Mouse (Mus musculus) c-Kit-positive CD71-negative TER-119-negative erythroid progenitor cells, embryonic 14.5 days (primary cell): Measurements from ENCODE around the gene Maz.

ENCODE experiments used
- DNase-seq: peaks from one replicate; pipeline ENCODE4 v3.0.0-alpha.2; 2013; ENCODE audit warnings: low read depth

The Maz gene

DNA sequence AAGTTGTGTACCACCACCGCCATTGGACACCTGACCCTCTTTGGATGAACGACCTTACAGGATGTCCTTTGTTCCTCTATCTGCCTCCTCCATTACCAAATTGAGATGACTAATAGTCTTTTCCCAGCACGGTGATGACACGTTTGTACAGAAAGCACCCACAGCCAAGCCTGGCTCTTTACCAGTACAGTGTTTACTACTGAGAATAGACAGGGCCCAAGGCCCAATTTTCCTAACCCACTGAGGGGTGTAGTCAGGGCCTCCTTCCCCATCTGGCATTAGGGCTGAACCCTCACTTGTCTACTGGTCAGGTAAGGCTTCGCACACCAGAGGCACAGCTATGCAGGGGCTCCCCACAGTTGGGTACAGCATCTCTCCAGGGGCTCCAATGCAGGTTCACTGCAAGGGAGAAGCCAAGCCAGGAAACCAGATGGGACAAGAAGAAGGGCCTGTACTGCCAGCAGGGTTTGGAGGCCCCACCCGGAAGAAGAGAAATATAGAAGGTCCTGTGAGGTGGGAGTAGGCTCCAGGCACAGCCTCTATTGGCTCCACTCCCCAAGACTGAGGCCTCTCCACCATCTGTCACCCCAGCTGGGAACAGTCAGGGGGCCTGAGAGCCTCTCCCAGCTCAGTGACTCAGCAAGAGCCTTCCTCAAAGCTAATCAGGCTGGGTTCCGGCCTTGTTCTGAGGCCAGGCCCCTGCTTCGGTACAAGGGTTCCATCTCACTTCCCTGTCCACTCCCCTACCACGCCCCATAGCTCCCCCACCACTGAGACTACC is 18.4 kb downstream of the Maz start:
- DNase-seq: peak; percentile 69

DNA sequence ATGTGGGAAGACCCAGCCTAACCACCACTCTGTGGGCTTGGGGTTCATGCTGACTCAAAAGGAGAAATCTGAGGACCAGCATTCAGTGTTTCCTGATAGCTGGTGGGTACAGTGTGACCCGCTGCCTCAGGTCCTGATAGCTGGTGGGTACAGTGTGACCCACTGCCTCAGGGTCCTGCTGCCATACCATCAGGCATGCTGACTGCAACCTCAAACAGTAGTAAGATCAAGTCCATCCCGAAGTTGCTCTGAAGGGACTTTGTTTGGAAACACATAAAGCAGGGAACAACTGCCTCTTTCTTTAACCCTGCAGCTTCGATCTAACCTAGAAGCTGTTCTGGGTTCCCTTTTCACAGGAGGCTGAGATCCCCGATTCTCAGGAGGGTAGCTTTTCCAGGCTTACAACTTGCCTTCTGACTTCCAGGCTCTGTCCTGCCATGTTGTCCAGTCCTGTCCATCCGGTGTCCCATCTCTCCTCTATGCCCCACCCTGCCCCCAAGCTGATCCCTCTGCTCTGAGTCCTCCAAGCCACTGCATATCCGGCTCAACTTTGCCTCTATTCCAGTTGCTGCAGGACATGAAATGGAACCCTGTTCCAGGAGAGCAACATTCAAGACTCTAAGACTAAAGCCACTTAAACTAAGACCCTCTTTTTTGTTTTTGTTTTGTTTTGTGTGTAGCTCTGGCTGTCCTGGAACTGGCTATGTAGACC is 19.4 kb downstream of the Maz start:
- DNase-seq: no peak

DNA sequence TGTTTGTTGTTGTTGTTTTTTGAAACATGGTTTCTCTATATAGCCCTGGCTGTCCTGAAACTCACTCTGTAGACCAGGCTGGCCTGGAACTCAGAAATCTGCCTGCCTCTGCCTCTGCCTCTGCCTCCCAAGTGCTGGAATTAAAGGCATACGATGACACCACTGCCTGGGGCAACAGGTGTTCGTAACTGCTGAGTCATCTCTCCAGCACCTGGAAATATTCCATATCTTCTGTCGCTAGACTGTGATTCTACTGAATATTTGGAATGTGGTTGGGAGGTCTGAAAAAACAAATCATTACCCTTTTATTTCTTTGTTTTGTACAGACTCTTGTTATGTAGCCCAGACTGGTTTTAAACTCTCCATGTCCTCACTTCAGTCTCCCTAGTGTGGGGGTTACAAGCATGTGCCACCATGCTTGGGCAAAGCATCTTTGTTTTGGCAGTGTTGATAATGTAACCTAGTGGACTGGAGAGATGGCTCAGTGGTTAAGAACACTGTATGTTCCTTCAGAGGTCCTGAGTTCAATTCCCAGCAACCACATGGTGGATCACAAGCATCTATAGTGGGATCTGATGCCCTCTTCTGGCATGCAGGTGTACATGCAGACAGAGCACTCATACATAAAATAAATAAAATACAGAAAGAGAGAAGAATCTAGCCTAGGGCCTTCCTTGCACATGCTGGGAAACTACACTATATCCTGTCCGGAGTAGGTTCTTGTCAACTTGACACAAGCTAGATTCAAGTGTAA is 22.5 kb downstream of the Maz start:
- DNase-seq: no peak

DNA sequence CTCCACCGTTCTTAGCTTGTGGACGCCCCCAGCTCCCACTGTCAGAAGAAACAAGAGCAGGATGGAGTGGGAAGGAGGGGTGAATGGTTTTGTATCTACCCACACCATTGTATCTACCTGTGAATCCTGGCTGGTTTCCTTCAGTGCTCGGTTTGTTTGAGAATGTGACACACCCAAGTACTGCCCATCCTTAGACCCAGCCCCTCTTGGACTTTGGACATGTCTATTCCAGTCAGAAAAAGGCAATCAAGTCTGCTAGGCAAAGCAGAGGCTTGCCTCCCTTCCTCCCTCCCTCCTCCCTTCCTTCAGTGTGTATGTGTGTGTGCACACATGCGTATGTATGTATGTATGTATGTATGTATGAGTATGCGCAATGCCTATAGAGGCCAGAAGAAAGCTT is 23.2 kb downstream of the Maz start:
- no peak for DNase-seq

DNA sequence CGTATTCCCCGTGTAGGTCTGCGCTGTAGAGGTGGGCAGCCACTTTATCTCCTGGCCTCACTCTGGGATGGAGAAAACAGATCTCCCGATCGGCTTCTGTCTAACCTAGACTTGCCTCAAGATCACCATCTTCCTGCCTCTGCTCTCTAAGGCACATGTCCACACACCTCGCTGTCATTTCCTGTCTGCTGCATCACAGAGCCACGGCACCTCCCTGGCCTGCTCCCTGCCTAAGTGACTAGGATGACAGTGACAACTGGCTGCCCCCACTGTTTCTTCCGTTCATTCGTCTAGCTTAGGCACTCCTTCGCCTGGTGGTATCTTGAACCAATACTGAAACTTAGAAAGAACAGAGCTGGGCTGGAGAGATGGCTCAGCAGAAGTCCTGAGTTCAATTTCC is 27.3 kb downstream of the Maz start:
- no peak for DNase-seq

DNA sequence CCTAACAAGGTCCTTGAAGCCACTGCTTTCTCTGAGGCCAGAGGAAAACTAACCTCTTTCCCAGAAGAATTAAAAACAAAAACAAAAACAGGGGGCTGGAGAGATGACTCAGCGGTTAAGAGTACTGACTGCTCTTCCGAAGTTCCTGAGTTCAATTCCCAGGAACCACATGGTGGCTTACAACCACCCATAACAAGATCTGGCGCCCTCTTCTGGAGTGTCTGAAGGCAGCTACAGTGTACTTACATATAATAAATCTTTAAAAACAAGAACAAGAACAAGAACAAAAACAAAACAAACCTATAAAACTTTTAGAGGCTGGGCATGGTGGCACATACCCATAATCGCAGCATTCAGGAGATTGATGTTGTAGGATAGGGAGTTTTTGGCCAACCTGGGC is 30.4 kb downstream of the Maz start:
- no peak for DNase-seq

DNA sequence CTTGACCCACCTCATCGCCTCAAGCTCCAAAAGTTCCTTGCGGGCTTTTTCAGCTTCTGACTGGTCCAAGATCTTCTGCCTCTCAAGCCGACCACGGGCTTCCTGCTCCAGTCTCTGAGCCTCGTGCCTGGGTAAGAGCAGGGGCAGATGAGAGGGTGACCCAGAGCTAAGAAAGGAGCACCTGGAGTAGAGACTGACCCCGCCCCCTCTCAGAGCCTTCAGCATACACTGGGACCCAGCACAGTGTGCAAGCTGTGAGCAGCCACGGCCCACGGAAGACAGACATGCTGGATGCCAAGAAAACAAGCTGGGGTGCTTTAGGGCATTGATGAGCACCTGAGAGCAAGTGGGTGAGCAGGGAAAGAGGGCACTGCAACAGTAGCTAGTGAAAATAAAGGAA is 38.0 kb downstream of the Maz start:
- no peak for DNase-seq

DNA sequence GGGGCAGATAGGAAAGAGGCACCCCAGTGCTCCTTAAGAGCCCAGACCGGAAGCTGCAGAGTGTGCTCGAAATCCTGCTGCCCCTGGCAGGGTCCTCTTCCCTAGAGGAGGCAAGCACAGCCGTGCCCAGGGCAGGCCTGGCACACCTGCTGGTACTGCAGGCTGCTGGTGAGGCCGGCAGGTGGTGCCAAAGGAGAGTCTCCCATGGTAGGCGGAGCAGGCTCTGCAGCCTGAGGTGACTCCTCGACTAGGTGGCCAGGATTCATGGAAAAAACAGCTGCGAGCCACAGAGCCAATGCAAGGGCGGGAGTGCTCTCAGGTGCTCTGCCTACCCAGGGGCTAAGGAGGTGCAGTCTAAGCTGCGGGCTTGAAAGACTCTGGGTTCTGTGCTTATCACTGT is 40.5 kb downstream of the Maz start:
- DNase-seq: no peak

DNA sequence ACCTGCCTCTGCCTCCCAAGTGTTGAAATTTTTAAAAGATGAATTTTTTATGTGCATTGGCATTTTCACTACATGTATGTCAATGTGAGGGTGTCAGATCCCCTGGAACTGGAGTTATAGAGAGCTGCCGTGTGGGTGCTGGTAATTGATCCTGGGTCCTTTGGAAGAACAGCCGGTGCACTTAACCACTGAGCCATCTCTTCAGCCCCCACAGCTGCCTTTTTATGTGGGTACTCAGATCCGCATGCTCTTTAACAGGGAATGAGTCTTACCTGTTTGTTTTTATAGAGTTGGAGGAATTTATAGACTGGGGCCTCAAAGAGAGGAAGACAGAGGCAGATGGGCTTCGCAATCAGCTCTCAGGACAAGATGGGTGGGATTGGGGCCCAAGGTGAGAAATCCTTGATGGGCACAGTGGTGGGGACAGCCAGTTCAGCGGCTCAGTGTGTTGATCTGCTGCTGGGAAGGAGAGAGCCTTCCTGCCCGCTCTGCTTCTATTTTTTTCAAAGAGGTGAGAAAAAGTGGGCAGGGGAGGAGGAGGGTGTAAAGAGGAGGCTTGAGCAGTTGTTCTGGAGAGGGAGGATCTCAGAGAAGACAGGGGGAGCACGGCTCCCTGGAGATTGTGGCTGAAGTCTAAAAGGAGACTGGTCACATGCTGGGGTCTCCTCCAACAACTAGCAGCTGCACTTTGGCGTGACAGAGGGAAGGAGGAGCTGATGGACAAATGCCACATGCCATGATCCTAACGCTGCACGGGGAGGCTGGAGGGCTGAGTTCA is 42.0 kb downstream of the Maz start:
- no peak for DNase-seq

DNA sequence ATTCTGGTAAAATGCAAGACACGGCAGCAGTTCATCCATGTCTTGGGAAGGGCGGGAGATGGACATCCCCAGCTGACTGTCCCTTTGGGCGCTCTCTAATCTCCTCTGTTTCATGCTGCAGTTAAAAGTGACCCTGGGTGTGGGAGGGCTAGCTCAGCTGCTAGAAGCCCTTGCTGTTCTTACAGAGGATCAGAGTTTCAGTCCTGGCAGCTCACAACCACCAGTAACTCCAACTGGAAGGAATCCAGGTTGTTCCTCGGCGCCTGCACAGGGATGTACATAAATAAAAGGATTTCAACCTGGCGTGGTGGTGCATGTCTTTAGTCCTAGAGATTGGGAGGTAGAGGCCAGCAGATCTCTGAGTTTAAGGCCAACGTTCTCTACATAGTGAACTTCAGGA is 43.7 kb downstream of the Maz start:
- no peak for DNase-seq

DNA sequence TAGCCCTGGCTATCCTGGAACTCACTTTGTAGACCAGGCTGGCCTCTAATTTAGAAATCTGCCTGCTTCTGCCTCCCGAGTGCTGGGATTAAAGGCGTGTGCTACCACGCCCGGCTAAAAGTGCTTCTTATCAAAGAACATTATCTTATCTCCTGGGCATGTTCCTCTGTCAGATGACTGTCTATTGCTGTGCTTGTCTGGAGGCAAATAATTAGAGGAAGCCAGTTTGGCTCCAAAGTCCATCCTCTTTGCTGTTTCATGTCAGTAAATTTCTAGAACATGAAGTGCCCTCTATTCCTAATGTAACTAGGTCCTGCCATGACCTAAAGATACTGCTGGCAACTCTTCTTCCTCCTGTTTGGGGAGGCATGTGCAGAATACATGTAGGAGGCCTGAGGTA is 44.8 kb downstream of the Maz start:
- no peak for DNase-seq

DNA sequence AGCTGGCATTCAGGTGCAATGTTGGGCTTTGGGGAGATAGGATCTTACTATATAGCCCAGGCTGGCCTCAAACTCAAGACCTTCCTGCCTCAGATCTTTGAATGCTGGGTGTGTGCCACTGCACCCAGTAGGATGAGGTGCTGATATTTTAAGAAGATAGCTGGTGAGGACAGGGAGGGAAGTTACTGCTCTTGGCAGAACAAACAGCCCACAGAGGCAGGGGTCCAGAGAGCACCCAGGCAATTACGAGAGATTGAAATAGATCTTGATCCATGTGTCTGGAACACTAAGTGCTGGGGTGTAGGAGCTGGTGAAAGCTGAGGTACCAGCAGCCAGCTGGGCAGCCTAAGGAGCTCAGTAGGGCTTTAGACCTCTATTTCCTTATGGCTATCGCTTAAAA is 45.2 kb downstream of the Maz start:
- DNase-seq: no peak

DNA sequence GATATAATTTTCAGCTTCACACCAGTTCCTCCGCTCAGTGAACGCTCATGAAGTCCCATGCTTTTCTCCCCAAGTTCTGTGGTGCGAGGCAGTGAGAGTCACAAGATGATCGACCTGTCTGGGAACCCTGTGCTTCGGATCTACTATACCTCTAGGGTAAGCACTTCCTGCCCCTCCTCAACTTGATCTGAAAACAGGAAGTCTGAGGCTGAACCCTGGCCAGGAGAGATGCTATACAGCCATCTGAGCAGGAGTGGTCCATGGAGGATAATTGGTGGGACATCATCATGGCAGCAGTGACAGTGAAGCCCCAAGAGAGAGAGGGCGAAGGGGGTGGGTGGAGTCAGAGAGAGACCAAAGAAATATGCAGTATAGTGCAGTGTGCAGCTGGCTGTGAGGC is 48.0 kb downstream of the Maz start:
- DNase-seq: no peak

DNA sequence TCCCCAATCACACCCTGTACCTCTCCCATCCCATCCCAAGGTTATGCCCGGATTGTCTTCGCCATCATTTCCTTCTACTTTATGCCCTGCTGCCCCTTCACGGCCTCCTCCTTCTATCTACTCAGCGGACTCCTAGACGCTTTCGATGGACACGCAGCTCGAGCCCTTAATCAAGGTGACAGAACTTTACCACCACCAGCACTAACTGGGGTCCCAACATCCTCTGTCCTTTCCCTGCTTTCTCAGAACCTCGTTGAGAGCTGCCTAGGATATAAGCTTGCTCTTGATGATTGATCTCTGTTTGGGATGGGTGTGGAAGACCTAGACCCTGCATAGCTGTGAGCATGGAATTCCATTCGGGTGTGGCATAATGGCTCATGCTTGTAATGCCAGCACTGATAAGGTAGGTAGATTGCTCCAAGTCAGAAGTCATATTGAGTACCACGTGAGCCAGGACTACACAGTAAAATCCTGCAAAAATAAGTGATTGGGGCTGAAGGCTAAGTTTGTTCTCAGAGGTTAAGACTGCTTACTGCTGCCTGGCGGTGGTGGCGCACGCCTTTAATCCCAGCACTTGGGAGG is 49.9 kb downstream of the Maz start:
- DNase-seq: no peak

DNA sequence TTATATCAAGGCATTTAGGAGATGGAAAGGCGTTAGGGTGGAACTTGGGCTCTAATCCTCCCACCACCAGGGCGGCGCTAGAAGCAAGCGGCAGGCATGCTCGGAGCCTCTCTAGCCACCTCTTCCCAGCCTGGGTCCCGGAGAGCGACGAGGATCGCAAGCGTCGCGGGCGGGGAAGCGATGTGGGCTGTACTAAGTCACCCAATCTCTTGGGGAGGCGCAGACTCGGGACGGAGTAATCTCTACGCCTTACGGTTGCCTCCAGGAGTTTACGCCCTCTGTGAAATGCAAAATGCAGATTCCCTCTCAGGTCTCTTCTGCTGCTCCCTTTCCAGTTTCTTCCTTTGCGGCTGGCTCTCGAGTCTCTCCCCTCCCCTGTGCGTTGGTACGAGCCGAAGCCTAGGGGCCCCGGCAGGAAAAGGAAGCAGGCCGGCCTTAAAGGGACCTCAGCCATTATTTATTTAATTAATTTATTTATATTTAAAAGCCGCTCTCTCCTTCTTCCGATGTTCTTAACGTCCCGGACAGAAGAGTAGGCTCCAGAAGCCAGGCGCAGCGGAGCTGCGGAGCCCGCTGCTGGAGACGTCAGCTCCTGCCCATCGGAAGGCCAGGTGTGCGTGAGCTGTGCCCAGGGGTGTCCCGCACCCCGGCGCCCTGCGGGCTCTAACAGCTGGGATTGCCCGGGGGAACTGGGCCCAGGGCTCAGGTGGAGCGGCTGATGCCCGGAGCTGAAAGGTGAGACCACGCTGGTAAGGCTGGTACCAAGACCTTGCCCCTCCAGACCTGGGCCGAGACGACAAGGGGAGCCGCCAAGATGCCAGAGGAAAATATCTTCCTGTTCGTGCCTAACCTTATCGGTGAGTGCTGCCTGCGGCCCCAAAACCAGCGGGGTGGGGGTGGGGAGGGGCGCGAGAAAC is 50.6 kb downstream of the Maz start, which contains the start of gene Cdiptos:
Cdiptos (minus strand) TSS at position 149 of the 917 bp plus-strand sequence.
- peak; percentile 98 for DNase-seq

DNA sequence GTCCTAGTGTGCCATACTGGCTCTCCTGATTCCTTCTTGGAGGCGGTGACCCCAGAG is 51.1 kb downstream of the Maz start, which contains the start of gene Cdipt:
Cdipt (plus strand) TSS at position 22 of the 57 bp plus-strand sequence.
- DNase-seq: no peak

DNA sequence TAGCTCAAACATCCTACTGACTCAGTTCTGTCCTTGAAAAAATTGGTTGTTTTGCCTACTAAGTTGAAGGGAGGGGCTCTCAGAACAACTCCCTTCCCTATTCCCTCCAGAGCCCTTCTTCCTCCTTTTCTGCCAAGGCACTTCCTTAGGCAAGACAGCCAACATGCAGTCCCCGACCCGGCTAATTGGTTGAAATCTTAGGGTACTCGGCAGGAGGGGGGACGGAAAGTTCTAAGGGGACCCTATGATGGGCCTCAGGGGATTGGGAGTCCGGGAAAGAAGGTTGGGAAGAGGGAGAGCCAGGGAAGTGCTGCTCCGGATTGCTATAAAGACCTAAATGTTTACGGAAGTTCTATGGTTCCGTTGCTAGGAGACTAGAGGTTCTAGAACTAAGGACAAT is 51.3 kb downstream of the Maz start:
- DNase-seq: no peak
